Mouse (Mus musculus) gastrocnemius, adult 18-20 months (tissue): ENCODE results near the gene Elob. TPM values are rescaled to one million over a fixed set of nuclear protein-coding genes. Genes with fewer than 3 reads are reported as not detected.
A peak's percentile ranks its signal among the peaks of the same experiment; 100 is the strongest.

Experiments used
- DNase-seq: peaks from one replicate; pipeline ENCODE4 v3.0.0; 2021; ENCODE audit warnings: low spot score
- microRNA-seq: library from miRNA; unstranded; fragments of <30 nt; microRNA quantifications from one replicate; pipeline ENCODE4 v1.2.0, GENCODE M21; 2021
- total RNA-seq, 2 experiments: library from RNA; stranded (reverse); gene quantifications; 2 replicates each; pipeline ENCODE4 v1.2.3; 2021

Elob gene
- total RNA-seq, 2 experiments from 2014 or later, result 394 to 418 TPM

- no peak for DNase-seq
These were observed 42.4 kb downstream of the Elob start for GRCm38 (mm10) chr17:23786510-23786931.

GRCm38 (mm10) chr17:23785561-23786471 is 43.1 kb downstream of the Elob start, which contains the start of gene Flywch2:
Flywch2 (minus strand) TSS chr17:23786081.
- peak; percentile 39 for DNase-seq

DNA sequence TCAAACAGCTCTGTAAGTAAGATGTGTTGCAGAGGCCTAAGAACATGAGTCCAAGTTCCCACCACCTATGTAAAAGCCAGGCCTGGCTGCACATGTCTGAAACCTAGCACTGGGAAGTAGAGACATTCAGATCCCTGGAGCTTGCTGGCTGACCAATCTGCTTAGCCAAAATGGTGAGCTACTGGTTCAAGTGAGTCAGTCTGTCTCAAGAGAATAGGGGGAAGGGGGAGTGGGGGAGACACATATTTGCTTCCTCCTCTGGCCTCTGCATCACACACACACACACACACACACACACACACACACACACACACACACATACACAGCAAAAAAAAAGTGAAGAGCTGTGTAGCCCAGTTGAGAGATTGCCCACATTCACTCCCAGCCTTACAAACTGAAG is 45.6 kb downstream of the Elob start:
- no peak for DNase-seq

DNA sequence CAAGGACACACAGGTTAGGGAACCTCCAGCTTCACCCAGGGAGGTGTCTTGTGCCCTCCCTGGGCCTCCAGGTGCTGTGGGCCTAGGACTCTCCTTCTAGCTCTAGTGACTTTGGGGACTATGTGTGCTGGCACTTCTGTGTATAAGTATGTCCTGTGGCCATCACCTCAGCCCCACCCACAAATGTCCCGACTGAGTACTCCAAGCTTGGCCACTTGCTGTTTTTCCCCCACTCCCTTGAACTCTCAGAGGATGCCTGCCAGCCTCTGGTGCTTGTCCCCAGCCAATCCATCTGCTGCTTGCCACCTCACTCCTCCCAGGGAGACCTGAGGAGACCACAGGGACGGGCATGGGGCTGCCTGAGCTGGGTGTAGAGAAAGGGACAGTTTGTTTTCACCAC is 50.5 kb downstream of the Elob start:
- no peak for DNase-seq

GRCm38 (mm10) chr17:23777141-23777540 is 51.8 kb downstream of the Elob start:
- DNase-seq, result no peak

GRCm38 (mm10) chr17:23776216-23776615 is 52.7 kb downstream of the Elob start:
- DNase-seq, result no peak

Small RNAs within 50 kb of the gene (microRNA-seq; reads per million reads assigned to microRNA genes)
- gene Mir5125, result 1.7 reads per million

Other genes starting within 250 kb of the Elob start
- 1 to 10 TPM; 2.5 to 2.9 TPM for gene Zfp13, start 229.6 kb downstream of the Elob start, total RNA-seq
- not detected for gene Zscan10, start 228.3 kb downstream of the Elob start, total RNA-seq
- under 1 TPM in 1 of 2 experiments, not detected in 1; 0.07 TPM for gene Mmp25, start 183.9 kb downstream of the Elob start, total RNA-seq
- not detected for gene Bicdl2, start 168.6 kb downstream of the Elob start, total RNA-seq
- gene Hcfc1r1, start 155.5 kb downstream of the Elob start, total RNA-seq, result 100 to 1,000 TPM; 135 to 138 TPM
- gene Thoc6, start 155.3 kb downstream of the Elob start, total RNA-seq, result 1 to 10 TPM; 6.9 to 9.9 TPM
- gene Tnfrsf12a, start 151.7 kb downstream of the Elob start, total RNA-seq, result 10 to 100 TPM; 19.6 to 99.5 TPM
- not detected for gene Cldn6, start 149.9 kb downstream of the Elob start, total RNA-seq
- under 1 TPM in 1 of 2 experiments, not detected in 1; 0.21 TPM for gene Cldn9, start 145.1 kb downstream of the Elob start, total RNA-seq
- gene 1520401A03Rik, start 106.4 kb downstream of the Elob start, total RNA-seq, result not detected
- gene Pkmyt1, start 102.8 kb downstream of the Elob start, total RNA-seq, result under 1 TPM; 0.32 to 0.57 TPM
- 1 to 10 TPM; 2.3 to 2.8 TPM for gene Paqr4, start 88.3 kb downstream of the Elob start, total RNA-seq
- gene Kremen2, start 83.3 kb downstream of the Elob start, total RNA-seq, result not detected
- 10 to 100 TPM; 50.0 to 59.2 TPM for gene Flywch1, start 57.5 kb downstream of the Elob start, total RNA-seq
- gene Flywch2, start 43.1 kb downstream of the Elob start, total RNA-seq, result not detected
- 100 to 1,000 TPM; 145 to 160 TPM for gene Srrm2, start 38.6 kb downstream of the Elob start, total RNA-seq
- not detected for gene Prss33, start 6.9 kb upstream of the Elob start, total RNA-seq
- not detected for gene Prss32, start 14.7 kb upstream of the Elob start, total RNA-seq
- gene Prss41, start 15.0 kb upstream of the Elob start, total RNA-seq, result not detected
- gene Prss21, start 38.9 kb upstream of the Elob start, total RNA-seq, result not detected
- not detected for gene Dcpp1, start 51.7 kb upstream of the Elob start, total RNA-seq
- gene Dcpp2, start 51.7 kb upstream of the Elob start, total RNA-seq, result not detected
- not detected for gene Dcpp3, start 88.3 kb upstream of the Elob start, total RNA-seq
- not detected for gene Sbp, start 112.5 kb upstream of the Elob start, total RNA-seq
- not detected for gene Sbpl, start 126.1 kb upstream of the Elob start, total RNA-seq
- gene Prss30, start 151.4 kb upstream of the Elob start, total RNA-seq, result not detected
- gene Prss22, start 169.0 kb upstream of the Elob start, total RNA-seq, result not detected
- gene Prss27, start 209.0 kb upstream of the Elob start, total RNA-seq, result not detected
- gene Kctd5, start 244.3 kb upstream of the Elob start, total RNA-seq, result 1 to 10 TPM; 6.1 to 7.8 TPM